Mouse (Mus musculus): ENCODE results near the gene Pabpc6. TPM values are rescaled to one million over a fixed set of nuclear protein-coding genes. Genes with fewer than 3 reads are reported as not detected.

The Pabpc6 gene
- polyA plus RNA-seq, 1 experiment from 2014 or later, result not detected

DNA sequence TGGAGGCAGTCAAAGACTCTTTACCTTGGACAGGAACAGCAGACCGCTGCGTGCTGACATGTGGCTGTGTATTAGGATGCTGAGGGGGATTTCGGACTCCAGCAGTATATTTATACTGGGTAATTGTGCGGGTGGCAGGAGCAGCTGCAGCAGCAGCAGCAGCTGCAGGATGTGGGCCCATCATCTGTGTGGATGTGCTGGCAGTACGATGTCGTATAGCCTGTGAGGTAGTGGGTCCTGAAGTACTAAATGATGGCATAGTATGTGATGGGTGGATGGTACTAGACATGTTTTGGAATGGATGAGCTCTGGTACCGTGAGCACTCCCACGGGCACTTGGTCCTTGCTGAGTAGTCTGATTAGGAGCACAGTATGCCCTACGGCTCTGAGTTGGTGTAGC is 1.6 kb downstream of the Pabpc6 start:
- 90% methylated on average over 9 of the region's 9 CpGs for WGBS
- H3K4me3 ChIP-seq (replicated peaks; ENCODE audit: low read length), result no peak overlapping the region

DNA sequence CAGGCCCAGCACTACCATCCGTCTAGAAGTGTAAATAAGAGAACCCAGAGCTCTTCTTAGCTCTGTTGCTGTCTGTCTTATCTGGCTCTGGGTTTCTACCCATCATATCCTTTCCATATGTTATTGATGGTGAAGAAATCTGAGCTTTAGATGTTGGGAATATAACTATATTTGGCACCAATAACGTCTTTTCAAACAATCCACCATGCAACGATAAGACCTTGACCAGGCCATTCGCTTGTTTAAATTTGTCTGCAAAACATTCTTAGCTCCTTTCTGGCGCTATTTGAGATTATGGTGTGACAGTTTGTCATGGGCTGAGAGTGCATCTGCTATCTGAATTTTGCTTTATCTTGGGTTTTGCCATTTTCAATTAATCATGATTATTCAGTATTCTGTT is 10.9 kb downstream of the Pabpc6 start:
- ATAC-seq (ENCODE audit: insufficient read depth, low FRiP score), result no peak
- Histone ChIP-seq H3K27me3 (ENCODE audit: control insufficient read depth, insufficient read depth, low read length) (no peaks in the 10 kb centered on the region), H3K27ac (ENCODE audit: low read length) (no peak overlapping the region), H3K4me3 (replicated peaks; ENCODE audit: low read length) (no peak overlapping the region), H3K9ac (ENCODE audit: low read length) (no peak overlapping the region), H3K9me3 (replicated peaks; ENCODE audit: control insufficient read depth, low read length) (no peaks in the 10 kb centered on the region), H3K4me1 (ENCODE audit: control insufficient read depth, insufficient read depth, low read length) (no peaks in the 10 kb centered on the region), H3K4me2 (ENCODE audit: low read depth, low read length) (no peak overlapping the region), H3K36me3 (ENCODE audit: control insufficient read depth, insufficient read depth, low read length) (no peaks in the 10 kb centered on the region)
- WGBS, result 61% methylated on average over 5 of the region's 5 CpGs

More for the DNA sequence above, 1.6 kb downstream of the Pabpc6 start:
- Histone ChIP-seq H3K9ac (ENCODE audit: low read length) (no peak overlapping the region), H3K4me1 (ENCODE audit: control insufficient read depth, insufficient read depth, low read length) (no peaks in the 10 kb centered on the region), H3K27me3 (ENCODE audit: control insufficient read depth, insufficient read depth, low read length) (no peaks in the 10 kb centered on the region), H3K27ac (ENCODE audit: low read length) (no peak overlapping the region), H3K36me3 (ENCODE audit: control insufficient read depth, insufficient read depth, low read length) (no peaks in the 10 kb centered on the region), H3K9me3 (replicated peaks; ENCODE audit: control insufficient read depth, low read length) (no peaks in the 10 kb centered on the region), H3K4me2 (ENCODE audit: low read depth, low read length) (no peak overlapping the region)
- no peak for ATAC-seq (ENCODE audit: insufficient read depth, low FRiP score)

DNA sequence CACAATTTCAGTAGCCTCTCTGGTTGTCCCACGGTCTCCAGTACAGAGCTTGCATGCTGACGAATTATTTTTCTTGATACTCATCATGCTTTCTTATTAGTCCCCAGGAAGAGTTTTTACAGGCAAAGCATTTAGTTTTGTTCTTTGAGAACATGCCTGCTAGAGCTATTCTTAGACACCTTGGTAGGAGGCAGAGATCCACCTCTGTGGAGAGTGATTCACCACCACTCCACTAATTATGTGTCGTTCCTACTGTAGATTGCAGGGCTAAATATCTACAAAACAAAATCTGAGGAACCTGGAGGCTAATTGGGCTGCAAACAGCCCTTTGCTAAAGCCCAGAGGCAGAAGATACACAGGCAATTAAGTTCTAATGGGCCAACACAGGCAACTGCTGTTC is 15.4 kb downstream of the Pabpc6 start:
- no peak overlapping the region for H3K9ac ChIP-seq (ENCODE audit: low read length)
- H3K4me2 ChIP-seq (ENCODE audit: low read depth, low read length), result no peak overlapping the region
- no peak for ATAC-seq (ENCODE audit: insufficient read depth, low FRiP score)
- H3K9me3 ChIP-seq (replicated peaks; ENCODE audit: control insufficient read depth, low read length), result no peaks in the 10 kb centered on the region
- H3K4me1 ChIP-seq (ENCODE audit: control insufficient read depth, insufficient read depth, low read length), result no peaks in the 10 kb centered on the region
- no peak overlapping the region for H3K4me3 ChIP-seq (replicated peaks; ENCODE audit: low read length)
- WGBS, result 83% methylated on average over 3 of the region's 3 CpGs
- H3K27me3 ChIP-seq (ENCODE audit: control insufficient read depth, insufficient read depth, low read length), result no peaks in the 10 kb centered on the region
- no peaks in the 10 kb centered on the region for H3K36me3 ChIP-seq (ENCODE audit: control insufficient read depth, insufficient read depth, low read length)
- H3K27ac ChIP-seq (ENCODE audit: low read length), result no peak overlapping the region

DNA sequence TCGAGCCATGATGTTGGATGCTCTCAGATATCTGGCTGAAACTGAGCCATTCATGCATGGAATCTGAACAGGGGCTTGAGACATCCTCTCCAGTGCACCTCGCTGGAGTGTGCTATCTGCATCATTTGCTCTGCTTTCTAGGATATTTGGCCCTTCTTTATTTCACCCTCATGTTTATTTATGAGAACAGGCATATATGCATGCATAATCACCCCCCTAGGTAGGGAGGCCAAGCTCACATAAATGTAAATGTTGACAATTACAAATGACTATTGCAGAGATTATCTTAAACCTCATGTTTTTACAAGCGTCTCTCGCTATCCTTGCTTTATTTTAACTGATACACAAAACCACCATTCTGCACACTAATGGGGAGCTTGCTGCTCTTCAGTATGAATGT is 21.9 kb downstream of the Pabpc6 start:
- Histone ChIP-seq H3K4me1 (ENCODE audit: control insufficient read depth, insufficient read depth, low read length) (no peaks in the 10 kb centered on the region), H3K36me3 (ENCODE audit: control insufficient read depth, insufficient read depth, low read length) (no peaks in the 10 kb centered on the region), H3K9me3 (replicated peaks; ENCODE audit: control insufficient read depth, low read length) (no peaks in the 10 kb centered on the region), H3K27ac (ENCODE audit: low read length) (no peak overlapping the region), H3K4me3 (replicated peaks; ENCODE audit: low read length) (no peak overlapping the region), H3K9ac (ENCODE audit: low read length) (no peak overlapping the region), H3K27me3 (ENCODE audit: control insufficient read depth, insufficient read depth, low read length) (no peaks in the 10 kb centered on the region), H3K4me2 (ENCODE audit: low read depth, low read length) (no peak overlapping the region)
- ATAC-seq (ENCODE audit: insufficient read depth, low FRiP score), result no peak
- WGBS, result 68% methylated on average over 4 of the region's 4 CpGs

DNA sequence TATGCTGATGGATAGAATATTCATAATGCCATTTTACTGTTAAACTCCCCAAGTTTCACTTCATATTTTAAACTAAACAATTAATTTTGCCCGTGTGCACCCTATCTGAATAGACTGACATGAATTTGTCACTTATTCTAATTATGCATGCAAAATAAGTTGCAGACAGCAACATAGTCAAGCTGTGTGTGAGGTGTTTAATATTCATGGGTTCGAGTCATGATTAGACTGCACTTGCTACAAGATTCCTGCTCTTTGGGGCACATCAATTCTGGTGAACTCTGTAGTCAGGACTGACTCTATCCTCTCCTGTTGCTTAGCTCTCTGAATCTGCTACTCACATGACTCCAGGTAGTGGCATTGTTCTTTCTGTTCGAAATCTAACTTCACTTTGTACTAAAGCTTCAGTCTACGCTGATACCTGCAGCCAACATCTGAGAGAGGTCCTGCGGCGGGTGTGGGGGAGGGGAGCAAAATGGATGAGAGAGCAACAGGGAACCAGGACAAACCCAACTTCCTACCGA is 25.8 kb downstream of the Pabpc6 start:
- Histone ChIP-seq H3K27me3 (ENCODE audit: control insufficient read depth, insufficient read depth, low read length) (no peaks in the 10 kb centered on the region), H3K36me3 (ENCODE audit: control insufficient read depth, insufficient read depth, low read length) (no peaks in the 10 kb centered on the region), H3K4me2 (ENCODE audit: low read depth, low read length) (no peak overlapping the region), H3K9ac (ENCODE audit: low read length) (no peak overlapping the region), H3K9me3 (replicated peaks; ENCODE audit: control insufficient read depth, low read length) (no peaks in the 10 kb centered on the region), H3K27ac (ENCODE audit: low read length) (no peak overlapping the region), H3K4me3 (replicated peaks; ENCODE audit: low read length) (no peak overlapping the region), H3K4me1 (ENCODE audit: control insufficient read depth, insufficient read depth, low read length) (no peaks in the 10 kb centered on the region)
- ATAC-seq (ENCODE audit: insufficient read depth, low FRiP score), result no peak
- WGBS, result 71% methylated on average over 7 of the region's 7 CpGs

DNA sequence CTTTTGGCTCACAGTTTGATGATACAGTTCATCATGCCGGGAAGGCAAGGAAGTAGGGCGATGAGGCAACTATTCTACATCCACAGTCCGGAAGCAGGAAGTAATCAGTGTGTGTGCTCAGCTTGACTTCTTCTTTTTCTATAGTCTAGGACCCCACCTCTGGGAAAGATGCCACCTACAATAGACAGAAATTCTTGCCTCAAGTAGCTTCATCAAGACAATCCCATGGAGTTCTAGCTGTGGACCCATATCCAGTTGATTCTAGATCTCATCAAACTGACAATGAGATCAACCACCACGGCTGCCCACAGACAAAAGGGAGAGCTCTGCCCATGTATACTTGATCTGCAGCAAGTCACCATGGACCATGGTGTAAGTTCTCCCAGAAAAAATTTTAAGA is 32.5 kb downstream of the Pabpc6 start:
- 88% methylated on average over 4 of the region's 4 CpGs for WGBS
- no peak for ATAC-seq (ENCODE audit: insufficient read depth, low FRiP score)
- Histone ChIP-seq H3K4me1 (ENCODE audit: control insufficient read depth, insufficient read depth, low read length) (no peaks in the 10 kb centered on the region), H3K4me3 (replicated peaks; ENCODE audit: low read length) (no peak overlapping the region), H3K36me3 (ENCODE audit: control insufficient read depth, insufficient read depth, low read length) (no peaks in the 10 kb centered on the region), H3K9me3 (replicated peaks; ENCODE audit: control insufficient read depth, low read length) (no peaks in the 10 kb centered on the region), H3K9ac (ENCODE audit: low read length) (no peak overlapping the region), H3K27ac (ENCODE audit: low read length) (no peak overlapping the region), H3K27me3 (ENCODE audit: control insufficient read depth, insufficient read depth, low read length) (no peaks in the 10 kb centered on the region), H3K4me2 (ENCODE audit: low read depth, low read length) (no peak overlapping the region)

DNA sequence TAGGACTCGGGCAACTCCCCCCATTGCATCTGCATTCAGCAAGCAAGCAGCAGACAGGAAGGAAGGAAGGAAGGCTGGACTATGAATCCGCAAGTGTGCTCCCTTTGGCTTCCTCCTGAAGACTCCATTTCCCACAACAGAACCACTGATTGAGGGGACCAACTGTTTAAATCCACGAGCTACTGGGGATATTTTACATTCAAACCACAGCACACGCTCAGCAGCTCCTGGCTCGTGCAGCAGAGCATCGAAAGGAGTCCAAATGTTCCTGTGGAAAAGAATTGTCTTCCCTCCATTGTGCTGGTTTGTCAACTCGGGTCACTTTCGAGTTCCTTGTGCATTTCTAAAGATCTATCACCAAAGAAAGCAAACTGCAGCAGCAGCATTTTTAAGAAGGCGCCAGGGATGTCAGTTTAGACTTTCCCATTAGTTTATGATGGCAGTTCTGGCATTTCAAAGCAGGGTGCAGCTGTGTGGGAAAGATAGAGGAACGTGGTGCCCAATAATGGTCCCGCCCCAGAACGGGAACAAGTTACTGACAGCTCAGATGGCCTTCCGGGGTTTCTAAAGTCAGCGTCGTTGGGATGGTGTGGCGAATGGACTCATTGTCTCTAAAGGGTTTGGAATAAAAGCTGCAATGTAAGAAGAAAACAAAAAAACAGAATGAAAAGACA is 36.8 kb downstream of the Pabpc6 start:
- Histone ChIP-seq H3K36me3 (ENCODE audit: control insufficient read depth, insufficient read depth, low read length) (no peaks in the 10 kb centered on the region), H3K4me2 (ENCODE audit: low read depth, low read length) (no peak overlapping the region), H3K9ac (ENCODE audit: low read length) (no peak overlapping the region), H3K4me1 (ENCODE audit: control insufficient read depth, insufficient read depth, low read length) (no peaks in the 10 kb centered on the region), H3K27me3 (ENCODE audit: control insufficient read depth, insufficient read depth, low read length) (no peaks in the 10 kb centered on the region), H3K9me3 (replicated peaks; ENCODE audit: control insufficient read depth, low read length) (no peaks in the 10 kb centered on the region), H3K4me3 (replicated peaks; ENCODE audit: low read length) (no peak overlapping the region), H3K27ac (ENCODE audit: low read length) (no peak overlapping the region)
- WGBS, result 67% methylated on average over 16 of the region's 16 CpGs
- no peak for ATAC-seq (ENCODE audit: insufficient read depth, low FRiP score)

DNA sequence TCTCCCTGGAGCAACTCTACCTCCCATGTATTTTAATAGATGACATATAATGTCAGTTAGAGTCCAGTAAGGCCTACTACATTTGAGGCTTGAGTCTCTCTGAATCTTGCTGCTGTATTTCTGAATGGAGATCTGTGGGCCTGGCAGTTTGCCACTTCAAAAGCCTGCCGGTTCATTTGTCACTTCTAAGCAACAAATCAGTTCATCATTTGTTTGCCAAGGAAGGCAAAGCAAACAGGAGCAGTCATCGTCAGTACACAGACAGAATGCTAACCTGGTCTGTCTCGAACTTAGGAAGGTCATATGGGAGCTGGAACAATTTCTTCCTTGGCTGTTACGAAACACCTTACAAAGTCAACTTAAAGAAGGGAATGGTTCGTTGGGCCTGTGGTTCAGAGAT is 37.4 kb downstream of the Pabpc6 start:
- no peaks in the 10 kb centered on the region for H3K36me3 ChIP-seq (ENCODE audit: control insufficient read depth, insufficient read depth, low read length)
- H3K4me3 ChIP-seq (replicated peaks; ENCODE audit: low read length), result no peak overlapping the region
- no peak overlapping the region for H3K4me2 ChIP-seq (ENCODE audit: low read depth, low read length)
- no peak for ATAC-seq (ENCODE audit: insufficient read depth, low FRiP score)
- H3K27ac ChIP-seq (ENCODE audit: low read length), result no peak overlapping the region
- H3K27me3 ChIP-seq (ENCODE audit: control insufficient read depth, insufficient read depth, low read length), result no peaks in the 10 kb centered on the region
- no peaks in the 10 kb centered on the region for H3K4me1 ChIP-seq (ENCODE audit: control insufficient read depth, insufficient read depth, low read length)
- WGBS, result 50% methylated on average over 5 of the region's 5 CpGs
- no peaks in the 10 kb centered on the region for H3K9me3 ChIP-seq (replicated peaks; ENCODE audit: control insufficient read depth, low read length)
- no peak overlapping the region for H3K9ac ChIP-seq (ENCODE audit: low read length)

DNA sequence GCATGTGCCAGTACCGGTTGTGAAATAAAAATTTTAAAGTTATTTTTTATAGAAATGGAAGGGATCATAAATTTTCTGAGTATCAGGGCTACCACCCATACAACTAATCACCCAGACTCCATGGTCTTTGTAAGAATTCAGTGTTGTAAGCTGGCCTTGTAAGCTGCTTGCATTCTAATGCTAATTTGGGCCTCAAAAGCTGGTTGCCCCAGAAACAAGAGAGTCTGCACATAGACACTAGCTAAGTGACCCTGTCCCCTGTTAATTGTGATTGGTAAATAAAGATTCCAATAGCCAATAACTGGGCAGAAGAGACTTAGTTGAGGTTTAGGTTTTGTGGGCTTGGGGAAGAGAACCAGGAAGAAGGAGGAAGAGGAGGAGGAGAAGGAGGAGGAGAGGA is 38.4 kb downstream of the Pabpc6 start:
- Histone ChIP-seq H3K36me3 (ENCODE audit: control insufficient read depth, insufficient read depth, low read length) (no peaks in the 10 kb centered on the region), H3K27me3 (ENCODE audit: control insufficient read depth, insufficient read depth, low read length) (no peaks in the 10 kb centered on the region), H3K27ac (ENCODE audit: low read length) (no peak overlapping the region), H3K4me1 (ENCODE audit: control insufficient read depth, insufficient read depth, low read length) (no peaks in the 10 kb centered on the region), H3K4me3 (replicated peaks; ENCODE audit: low read length) (no peak overlapping the region), H3K4me2 (ENCODE audit: low read depth, low read length) (no peak overlapping the region), H3K9ac (ENCODE audit: low read length) (no peak overlapping the region), H3K9me3 (replicated peaks; ENCODE audit: control insufficient read depth, low read length) (no peaks in the 10 kb centered on the region)
- no peak for ATAC-seq (ENCODE audit: insufficient read depth, low FRiP score)
- 84% methylated on average over 1 of the region's 1 CpGs for WGBS
